Mouse (Mus musculus): ENCODE measurements at regions not wholly inside any gene's neighbourhood (a gene's known extent, or its start where the extent isn't known, plus 50 kb on each side); places are given as distances from the start of the nearest gene placed in this dataset.

DNA sequence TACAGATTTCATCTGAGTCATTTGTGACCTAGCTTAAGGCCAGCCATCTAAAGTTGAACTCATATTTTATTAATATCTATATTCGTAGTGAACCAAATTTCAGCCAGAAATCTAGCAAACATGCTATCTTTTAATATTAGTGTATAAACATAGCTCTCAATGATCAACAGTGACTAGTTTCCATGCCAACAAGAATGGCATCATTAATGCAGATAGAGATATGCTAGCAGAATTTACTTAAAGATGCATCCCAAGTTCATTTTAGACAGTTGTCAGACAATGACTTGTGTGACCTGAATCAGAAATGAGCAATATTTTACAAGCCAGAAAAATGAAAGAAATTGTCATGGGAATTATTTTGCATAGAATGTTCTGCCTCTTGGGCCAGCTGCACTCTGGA lies 60.5 kb upstream of the Cep85l start:
- no peak for ATAC-seq (ENCODE audit: low FRiP score)
- 88% methylated on average over 1 of the region's 1 CpGs for WGBS

DNA sequence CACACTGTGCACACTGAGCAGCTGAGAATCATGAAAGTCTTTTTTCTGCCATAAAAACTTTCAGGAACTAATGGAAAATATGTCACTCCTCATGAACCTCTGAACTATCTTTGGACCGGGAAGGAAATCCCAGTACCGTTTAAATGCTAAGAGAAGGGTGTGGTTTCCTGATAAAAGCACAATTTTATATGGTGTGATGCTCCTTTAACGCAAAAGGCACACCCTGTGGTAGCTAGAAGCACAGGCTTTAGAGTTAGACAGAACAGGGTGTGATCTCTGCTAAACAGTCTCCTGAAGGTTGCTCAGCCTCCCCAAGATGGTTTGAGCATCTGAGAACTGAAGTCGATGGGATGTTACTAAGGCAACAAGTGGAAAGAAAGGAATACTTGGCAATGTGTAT lies 58.6 kb upstream of the Cep85l start:
- Histone ChIP-seq H3K4me2 (replicated peaks; ENCODE audit: low read depth, low read length) (no peak overlapping the region), H3K4me3 (ENCODE audit: low read depth, low read length) (no peak overlapping the region), H3K9ac (ENCODE audit: low read depth, low read length) (no peak overlapping the region), H3K27ac (ENCODE audit: low read depth, low read length) (no peak overlapping the region), H3K9me3 (ENCODE audit: control insufficient read depth, low read length) (no peaks in the 10 kb centered on the region), H3K36me3 (ENCODE audit: control insufficient read depth, insufficient read depth, low read length) (no peaks in the 10 kb centered on the region), H3K4me1 (replicated peaks; ENCODE audit: control insufficient read depth, insufficient read depth, low read length) (no peaks in the 10 kb centered on the region), H3K27me3 (ENCODE audit: control insufficient read depth, insufficient read depth, low read length) (no peaks in the 10 kb centered on the region)
- WGBS = 89% methylated on average over 4 of the region's 4 CpGs
- ATAC-seq (ENCODE audit: low FRiP score) (no peak), DNase-seq (ENCODE audit: low spot score) (no peak)

More for the DNA sequence above, 60.5 kb upstream of the Cep85l start:
- no peak overlapping the region for H3K4me3 ChIP-seq (ENCODE audit: low read depth, low read length)
- H3K36me3 ChIP-seq (ENCODE audit: control insufficient read depth, insufficient read depth, low read length) = no peaks in the 10 kb centered on the region
- no peaks in the 10 kb centered on the region for H3K27me3 ChIP-seq (ENCODE audit: control insufficient read depth, insufficient read depth, low read length)
- H3K4me1 ChIP-seq (replicated peaks; ENCODE audit: control insufficient read depth, insufficient read depth, low read length) = no peaks in the 10 kb centered on the region
- no peak overlapping the region for H3K4me2 ChIP-seq (replicated peaks; ENCODE audit: low read depth, low read length)
- no peak overlapping the region for H3K9ac ChIP-seq (ENCODE audit: low read depth, low read length)
- no peaks in the 10 kb centered on the region for H3K9me3 ChIP-seq (ENCODE audit: control insufficient read depth, low read length)
- no peak for DNase-seq (ENCODE audit: low spot score)
- no peak overlapping the region for H3K27ac ChIP-seq (ENCODE audit: low read depth, low read length)

DNA sequence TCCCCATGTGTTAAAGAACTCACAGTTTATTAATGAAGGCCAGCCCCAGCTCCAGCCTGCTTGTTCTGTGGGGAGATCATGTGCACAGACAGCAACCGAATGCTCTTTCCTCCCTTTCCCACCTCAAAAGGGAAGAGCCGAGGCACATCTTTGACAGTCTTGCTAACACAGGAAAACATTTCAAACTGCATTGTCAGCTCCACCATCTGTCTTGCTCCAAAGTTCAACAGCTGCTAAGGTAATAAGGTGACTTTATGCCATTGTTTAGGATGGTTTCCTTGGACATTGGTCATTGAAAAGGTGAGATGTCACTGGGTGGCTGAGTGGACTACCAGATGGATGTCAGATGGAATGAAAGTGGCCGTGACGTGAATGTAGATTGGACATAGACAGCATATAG lies 58.0 kb upstream of the Cep85l start:
- Histone ChIP-seq H3K9ac (ENCODE audit: low read depth, low read length) (no peak overlapping the region), H3K4me3 (ENCODE audit: low read depth, low read length) (no peak overlapping the region), H3K27ac (ENCODE audit: low read depth, low read length) (no peak overlapping the region), H3K27me3 (ENCODE audit: control insufficient read depth, insufficient read depth, low read length) (no peaks in the 10 kb centered on the region), H3K9me3 (ENCODE audit: control insufficient read depth, low read length) (no peaks in the 10 kb centered on the region), H3K4me2 (replicated peaks; ENCODE audit: low read depth, low read length) (no peak overlapping the region), H3K4me1 (replicated peaks; ENCODE audit: control insufficient read depth, insufficient read depth, low read length) (no peaks in the 10 kb centered on the region), H3K36me3 (ENCODE audit: control insufficient read depth, insufficient read depth, low read length) (no peaks in the 10 kb centered on the region)
- DNase-seq (ENCODE audit: low spot score) (no peak), ATAC-seq (ENCODE audit: low FRiP score) (no peak)
- 72% methylated on average over 4 of the region's 4 CpGs for WGBS

DNA sequence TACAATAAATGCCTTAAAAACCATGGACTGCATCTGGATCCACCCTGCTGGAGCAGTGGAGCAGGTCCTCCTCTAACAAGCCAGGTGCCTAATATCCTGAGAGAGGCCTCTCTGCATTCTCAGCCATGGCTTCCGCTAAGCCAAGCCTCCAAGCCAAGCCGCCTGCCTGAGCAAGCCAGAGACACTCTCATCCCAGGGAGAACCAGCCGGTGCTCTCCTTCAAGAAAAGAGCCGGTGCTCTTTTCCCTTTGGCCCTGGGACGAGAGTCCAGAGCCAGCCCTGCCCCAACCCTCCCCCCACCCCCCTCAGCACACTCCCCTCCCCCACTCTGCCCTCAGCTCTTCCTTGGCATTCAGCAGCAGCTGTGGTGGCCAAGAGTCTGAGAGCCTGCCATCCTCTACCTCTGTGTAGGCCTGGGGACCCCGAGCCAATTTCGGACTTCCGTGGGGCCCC lies 56.3 kb upstream of the Cep85l start:
- Histone ChIP-seq H3K4me2 (replicated peaks; ENCODE audit: low read depth, low read length) (no peak overlapping the region), H3K4me3 (ENCODE audit: low read depth, low read length) (no peak overlapping the region), H3K9me3 (ENCODE audit: control insufficient read depth, low read length) (no peaks in the 10 kb centered on the region), H3K36me3 (ENCODE audit: control insufficient read depth, insufficient read depth, low read length) (no peaks in the 10 kb centered on the region), H3K4me1 (replicated peaks; ENCODE audit: control insufficient read depth, insufficient read depth, low read length) (no peaks in the 10 kb centered on the region), H3K27me3 (ENCODE audit: control insufficient read depth, insufficient read depth, low read length) (no peaks in the 10 kb centered on the region), H3K9ac (ENCODE audit: low read depth, low read length) (no peak overlapping the region), H3K27ac (ENCODE audit: low read depth, low read length) (no peak overlapping the region)
- WGBS = 67% methylated on average over 8 of the region's 8 CpGs
- ATAC-seq (ENCODE audit: low FRiP score) (0 out of 2 replicates have a peak, but pooled peaks have one; percentile 35), DNase-seq (ENCODE audit: low spot score) (peak; percentile 13)

DNA sequence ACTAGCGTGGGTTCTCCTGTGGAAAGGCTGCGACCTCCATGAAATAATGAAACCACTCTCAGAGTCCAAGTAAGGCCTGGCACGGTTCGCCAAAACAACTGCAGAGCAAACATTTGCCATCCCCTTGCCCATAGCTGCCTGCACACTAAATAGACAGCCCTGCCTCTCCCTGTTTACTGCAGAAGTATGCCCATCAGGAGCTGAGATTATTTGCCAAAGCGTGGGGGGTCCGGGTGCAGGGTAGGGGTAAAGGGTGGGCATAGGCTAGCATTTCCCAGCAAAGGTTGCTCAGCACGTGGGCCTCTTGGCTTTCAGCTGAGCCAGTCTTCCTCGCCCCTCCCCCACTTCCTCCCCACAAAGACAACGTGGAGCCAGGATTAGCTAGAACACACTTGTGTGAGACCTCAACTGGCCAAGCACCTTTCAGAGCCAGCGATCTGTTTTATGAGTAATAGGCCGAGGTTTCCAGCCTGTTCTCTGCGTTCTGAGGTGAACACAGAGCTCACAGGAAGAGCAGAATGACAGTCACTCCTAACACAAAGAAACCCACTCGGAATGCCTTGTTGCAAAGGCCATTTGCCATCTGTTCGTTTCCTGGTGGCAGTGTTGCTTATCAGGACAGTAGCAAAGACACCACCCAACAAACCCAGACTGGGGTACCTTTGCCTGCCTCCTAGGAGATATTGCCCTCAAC lies 55.6 kb upstream of the Cep85l start:
- no peak overlapping the region for H3K27ac ChIP-seq (ENCODE audit: low read depth, low read length)
- no peak overlapping the region for H3K9ac ChIP-seq (ENCODE audit: low read depth, low read length)
- no peak overlapping the region for H3K4me2 ChIP-seq (replicated peaks; ENCODE audit: low read depth, low read length)
- H3K4me3 ChIP-seq (ENCODE audit: low read depth, low read length) = no peak overlapping the region
- peak; percentile 59; the same call in 1 of the 2 replicates for ATAC-seq (ENCODE audit: low FRiP score)
- H3K4me1 ChIP-seq (replicated peaks; ENCODE audit: control insufficient read depth, insufficient read depth, low read length) = no peaks in the 10 kb centered on the region
- H3K27me3 ChIP-seq (ENCODE audit: control insufficient read depth, insufficient read depth, low read length) = no peaks in the 10 kb centered on the region
- H3K9me3 ChIP-seq (ENCODE audit: control insufficient read depth, low read length) = no peaks in the 10 kb centered on the region
- peak; percentile 47 for DNase-seq (ENCODE audit: low spot score)
- WGBS = 60% methylated on average over 14 of the region's 14 CpGs
- no peaks in the 10 kb centered on the region for H3K36me3 ChIP-seq (ENCODE audit: control insufficient read depth, insufficient read depth, low read length)

- 82% methylated on average over 13 of the region's 13 CpGs for WGBS
- no peaks in the 10 kb centered on the region for H3K36me3 ChIP-seq (ENCODE audit: control insufficient read depth, insufficient read depth, low read length)
- no peaks in the 10 kb centered on the region for H3K27me3 ChIP-seq (ENCODE audit: control insufficient read depth, insufficient read depth, low read length)
- ATAC-seq (ENCODE audit: low FRiP score) (peak; percentile 11; the same call in 1 of the 2 replicates), DNase-seq (ENCODE audit: low spot score) (no peak)
- no peaks in the 10 kb centered on the region for H3K9me3 ChIP-seq (ENCODE audit: control insufficient read depth, low read length)
- no peak overlapping the region for H3K4me3 ChIP-seq (ENCODE audit: low read depth, low read length)
- no peak overlapping the region for H3K27ac ChIP-seq (ENCODE audit: low read depth, low read length)
- no peaks in the 10 kb centered on the region for H3K4me1 ChIP-seq (replicated peaks; ENCODE audit: control insufficient read depth, insufficient read depth, low read length)
- H3K4me2 ChIP-seq (replicated peaks; ENCODE audit: low read depth, low read length) = no peak overlapping the region
- H3K9ac ChIP-seq (ENCODE audit: low read depth, low read length) = no peak overlapping the region
Measured at GRCm38 (mm10) chr10:53434376-53435171, 54.8 kb upstream of the Cep85l start.

DNA sequence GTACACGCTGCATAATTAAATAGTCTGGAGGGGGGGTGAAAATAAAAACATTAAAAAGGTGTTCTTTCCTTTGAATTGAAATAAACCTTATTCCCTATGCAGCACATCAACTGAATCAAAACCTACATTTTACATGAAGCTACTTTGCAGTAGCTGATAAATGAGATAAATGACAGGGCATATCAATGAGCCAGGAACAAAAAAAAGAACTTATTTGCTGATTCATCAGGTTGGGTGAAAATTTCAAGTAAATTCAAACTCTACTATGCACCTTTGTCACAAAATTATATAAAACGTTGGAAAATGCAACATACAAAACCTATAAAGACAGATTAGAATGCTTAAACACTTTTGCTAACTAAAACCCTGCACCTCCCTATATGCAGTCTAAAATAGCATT lies 53.0 kb upstream of the Cep85l start:
- ATAC-seq (ENCODE audit: low FRiP score) (no peak), DNase-seq (ENCODE audit: low spot score) (no peak)
- H3K27ac ChIP-seq (ENCODE audit: low read depth, low read length) = no peak overlapping the region
- no peaks in the 10 kb centered on the region for H3K4me1 ChIP-seq (replicated peaks; ENCODE audit: control insufficient read depth, insufficient read depth, low read length)
- H3K27me3 ChIP-seq (ENCODE audit: control insufficient read depth, insufficient read depth, low read length) = no peaks in the 10 kb centered on the region
- 79% methylated on average over 2 of the region's 2 CpGs for WGBS
- no peak overlapping the region for H3K9ac ChIP-seq (ENCODE audit: low read depth, low read length)
- no peak overlapping the region for H3K4me3 ChIP-seq (ENCODE audit: low read depth, low read length)
- no peak overlapping the region for H3K4me2 ChIP-seq (replicated peaks; ENCODE audit: low read depth, low read length)
- H3K36me3 ChIP-seq (ENCODE audit: control insufficient read depth, insufficient read depth, low read length) = no peaks in the 10 kb centered on the region
- no peaks in the 10 kb centered on the region for H3K9me3 ChIP-seq (ENCODE audit: control insufficient read depth, low read length)

GRCm38 (mm10) chr10:53429539-53430344 lies 50.0 kb upstream of the Cep85l start:
- no peak overlapping the region for H3K4me2 ChIP-seq (replicated peaks; ENCODE audit: low read depth, low read length)
- H3K9ac ChIP-seq (ENCODE audit: low read depth, low read length) = no peak overlapping the region
- no peak overlapping the region for H3K4me3 ChIP-seq (ENCODE audit: low read depth, low read length)
- no peaks in the 10 kb centered on the region for H3K4me1 ChIP-seq (replicated peaks; ENCODE audit: control insufficient read depth, insufficient read depth, low read length)
- H3K36me3 ChIP-seq (ENCODE audit: control insufficient read depth, insufficient read depth, low read length) = no peaks in the 10 kb centered on the region
- no peaks in the 10 kb centered on the region for H3K9me3 ChIP-seq (ENCODE audit: control insufficient read depth, low read length)
- H3K27me3 ChIP-seq (ENCODE audit: control insufficient read depth, insufficient read depth, low read length) = no peaks in the 10 kb centered on the region
- no peak overlapping the region for H3K27ac ChIP-seq (ENCODE audit: low read depth, low read length)
- DNase-seq (ENCODE audit: low spot score) = peak; percentile 12
- ATAC-seq (ENCODE audit: low FRiP score) = no peak
- 59% methylated on average over 7 of the region's 7 CpGs for WGBS

Measured in hindbrain, embryonic 11.5 days (tissue).